Mouse (Mus musculus) right cerebral cortex, postnatal 10 days (tissue): ENCODE data around the gene Xpo4.

ENCODE experiments used
- DNase-seq, 2 experiments: peaks; one replicate each; pipeline ENCODE4 v3.0.0; 2021; ENCODE audit warnings: low spot score in 2 of 2

Gene Xpo4

DNA sequence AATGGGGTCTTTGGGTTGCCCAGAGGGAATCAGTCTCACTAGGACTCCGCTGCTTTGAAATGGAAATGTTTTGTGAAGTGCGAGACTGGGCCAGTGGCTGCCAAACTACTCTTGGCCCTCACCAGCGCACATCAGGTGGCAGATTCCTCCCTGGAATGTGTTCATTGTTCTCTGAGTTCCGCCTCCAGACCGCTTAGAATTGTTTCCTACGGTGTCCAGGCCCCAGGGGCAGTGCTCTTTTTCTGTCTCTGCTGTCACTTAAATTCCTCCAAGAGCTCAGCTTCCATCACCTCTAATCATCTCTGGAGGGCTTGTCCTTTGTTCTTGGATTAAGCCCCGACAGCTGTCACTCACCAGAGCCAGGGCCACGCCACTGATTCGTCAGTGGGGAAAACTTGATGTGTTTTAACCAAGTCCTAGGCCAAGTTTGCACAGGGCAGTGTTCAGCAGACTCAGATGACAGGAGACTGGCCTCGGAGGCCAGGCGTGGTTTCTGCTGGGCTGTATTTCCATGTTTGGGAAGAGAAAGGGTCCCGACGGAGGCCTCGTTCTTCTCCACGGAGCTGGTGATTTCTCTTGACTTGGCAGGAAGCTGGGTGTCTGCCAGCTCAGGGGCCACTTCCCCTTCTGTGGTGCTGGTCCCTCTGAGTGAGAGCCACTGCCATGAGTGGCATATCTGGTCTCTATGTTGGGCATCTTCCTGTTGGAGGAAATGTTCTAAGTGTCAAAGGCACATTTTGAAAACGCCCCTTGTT, 127.8 kb downstream of the Xpo4 start:
- DNase-seq = peak; percentile 54 to 57

DNA sequence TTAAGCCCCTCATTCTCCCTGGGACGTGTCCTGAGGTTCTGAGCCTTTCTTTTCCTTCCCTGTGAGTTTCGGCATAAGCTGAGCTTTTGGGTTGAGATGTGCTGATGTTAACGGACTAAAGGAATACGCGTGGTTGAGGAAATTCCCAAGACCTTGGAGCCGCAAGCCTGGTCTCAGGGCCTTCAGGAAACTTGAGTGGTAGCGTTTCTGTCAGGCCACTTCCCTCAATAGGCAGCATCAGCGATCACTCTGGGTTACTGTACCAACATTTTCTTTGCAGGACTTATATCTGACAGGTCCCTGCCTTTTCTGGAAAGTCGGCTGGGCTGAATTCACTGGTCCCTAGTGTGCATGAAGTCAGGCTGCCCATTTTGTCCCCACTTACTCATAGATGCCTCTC, 128.4 kb downstream of the Xpo4 start:
- no peak for DNase-seq

DNA sequence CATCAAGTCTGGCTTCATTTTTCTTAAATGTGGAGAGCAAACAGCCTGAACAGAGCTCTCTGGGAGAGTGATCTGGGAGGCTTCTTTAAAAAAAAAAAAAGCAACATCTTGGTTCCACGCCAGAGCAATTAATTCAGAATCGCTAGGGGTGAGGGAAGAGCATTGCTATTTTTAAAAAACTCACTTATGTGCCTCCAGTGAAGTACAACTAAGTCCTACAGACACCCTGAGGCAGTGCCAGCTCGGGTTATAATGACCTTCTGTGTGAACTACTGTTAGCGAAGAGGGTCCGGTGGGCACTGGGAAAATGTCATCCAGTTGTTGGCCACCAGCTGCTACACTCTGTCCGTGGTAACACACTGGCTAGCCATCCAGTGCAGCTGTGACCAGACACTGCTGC, 129.6 kb downstream of the Xpo4 start:
- DNase-seq = peak; percentile 49 to 66

DNA sequence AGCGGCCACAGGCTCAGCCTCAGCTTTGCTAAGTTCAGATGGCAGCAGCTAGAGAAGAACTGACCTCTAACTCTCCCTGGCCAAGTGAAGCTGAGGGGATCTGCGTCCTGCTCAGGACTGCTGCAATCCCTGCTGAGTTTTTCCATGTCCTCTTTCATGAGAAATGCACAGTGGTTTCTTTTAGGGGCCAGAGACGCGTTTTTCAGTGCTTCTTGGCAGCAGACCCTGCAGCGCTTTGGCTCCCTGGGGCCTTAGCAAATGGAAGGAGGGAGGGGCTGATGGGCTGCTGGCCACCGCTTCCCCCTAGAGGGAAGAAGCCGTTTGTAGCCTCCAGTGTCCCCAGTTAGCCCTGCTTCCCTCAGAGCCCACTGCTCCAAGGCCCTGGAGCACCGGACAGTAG, 130.3 kb downstream of the Xpo4 start:
- DNase-seq = peak; percentile 69 to 73

DNA sequence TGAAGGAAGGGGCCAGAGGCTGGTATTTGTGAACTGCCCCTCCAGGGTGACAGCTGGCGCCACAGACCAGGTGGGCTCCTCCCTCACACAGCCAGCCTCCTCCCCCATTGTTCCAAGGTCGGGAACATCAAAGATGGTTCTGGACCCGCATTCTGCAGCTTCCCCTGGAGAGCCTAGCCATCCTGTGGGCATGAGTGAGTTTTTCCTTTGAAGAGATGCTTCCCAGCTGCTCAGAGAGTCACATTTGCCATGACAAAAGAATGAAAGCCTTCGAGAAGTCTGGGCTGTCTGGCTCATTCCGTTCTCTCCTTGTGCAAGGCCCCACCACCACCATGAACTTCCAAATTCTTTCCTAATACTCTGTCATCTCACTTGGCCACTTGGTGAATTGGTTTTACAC, 130.9 kb downstream of the Xpo4 start:
- DNase-seq = peak; percentile 23 to 26

DNA sequence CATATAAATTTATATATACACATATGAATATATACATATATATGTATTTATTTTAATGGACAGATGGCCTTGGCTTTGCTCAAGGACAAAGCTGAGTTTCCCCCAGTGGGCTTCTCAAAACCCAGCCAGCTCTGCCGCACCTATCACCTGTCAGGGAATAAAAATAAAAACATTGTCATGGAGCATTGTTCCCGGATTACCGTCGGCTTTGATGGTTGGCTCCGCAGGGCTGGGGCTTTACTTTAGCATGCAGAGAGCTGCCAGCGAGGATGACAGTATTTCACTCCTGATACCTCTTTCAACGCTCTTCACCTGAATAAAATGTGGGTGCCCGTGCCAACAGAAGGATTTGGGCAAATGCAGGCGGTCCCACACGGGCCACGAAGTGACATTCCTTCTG, 131.4 kb downstream of the Xpo4 start:
- peak in 1 of 2 experiments; percentile 31 for DNase-seq

DNA sequence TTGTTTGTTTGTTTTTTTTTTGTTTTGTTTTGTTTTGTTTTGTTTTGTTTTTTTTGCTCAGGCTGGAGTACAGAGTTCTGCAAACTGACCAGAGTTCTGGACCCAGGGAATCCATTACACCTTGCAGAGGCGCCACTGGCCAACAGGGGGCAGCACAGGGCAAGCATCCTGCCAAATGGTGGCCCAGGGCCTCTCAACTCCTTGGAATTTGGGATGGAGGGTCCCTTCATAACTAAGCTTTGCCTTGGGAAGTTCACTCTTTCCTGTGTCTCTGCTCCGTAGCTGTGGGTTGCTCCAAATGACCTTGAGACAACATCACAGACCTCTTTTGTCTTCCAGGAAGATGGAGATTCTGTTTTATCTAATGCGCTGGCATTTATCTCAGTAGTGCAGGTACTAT, 132.0 kb downstream of the Xpo4 start:
- peak in 1 of 2 experiments; percentile 67 for DNase-seq

DNA sequence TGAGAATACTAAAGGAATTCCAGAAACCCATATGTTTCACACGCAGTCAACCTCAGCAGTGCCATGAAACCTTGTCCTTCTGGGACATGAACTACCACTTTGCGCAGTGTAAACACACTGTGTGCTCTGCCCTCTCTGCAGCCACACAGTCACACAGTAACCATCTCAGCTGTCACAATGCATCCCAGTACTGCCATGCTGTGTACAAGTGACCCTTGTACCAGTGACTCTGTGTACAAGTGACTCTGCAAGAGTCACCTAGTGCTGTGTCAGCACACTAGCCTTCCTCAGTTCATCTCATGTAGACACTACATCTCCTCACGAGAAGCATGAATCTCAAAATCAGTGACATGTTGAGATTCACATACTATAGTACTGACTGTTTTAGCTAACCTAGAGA, 132.7 kb downstream of the Xpo4 start:
- DNase-seq = no peak

DNA sequence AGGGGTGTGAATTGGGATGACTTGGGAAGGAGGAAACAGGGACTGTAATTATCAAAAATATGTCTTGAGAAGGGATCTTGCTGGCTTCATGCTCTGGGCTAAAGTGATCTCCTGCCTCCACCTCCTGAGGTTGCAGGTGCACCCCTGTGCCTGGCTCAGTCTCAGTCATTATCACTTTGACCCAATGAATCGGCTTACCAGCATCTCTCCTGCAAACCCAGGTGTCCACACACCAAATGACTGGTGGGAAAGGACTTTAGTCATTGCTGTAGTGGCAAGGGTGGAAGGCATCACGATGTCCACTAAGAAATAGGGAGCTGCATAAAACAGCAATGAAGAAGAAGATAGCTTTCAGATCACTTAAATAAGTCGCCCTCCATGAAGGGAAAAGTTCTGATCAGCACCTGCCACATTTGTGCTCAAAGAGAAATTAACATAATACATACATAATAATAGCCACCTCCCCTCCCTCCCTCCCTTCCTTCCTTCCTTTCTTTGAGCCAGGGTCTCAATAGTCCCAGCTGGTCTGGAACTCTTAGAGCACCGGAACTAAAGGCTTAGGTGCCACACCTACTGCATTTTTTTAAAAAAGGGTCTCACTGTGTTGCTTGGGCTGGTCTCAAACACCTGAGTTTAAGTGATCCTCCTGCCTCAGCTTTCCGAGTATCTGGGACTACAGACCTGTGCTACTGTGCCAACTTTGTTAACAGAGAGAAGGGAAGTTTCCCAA, 135.3 kb downstream of the Xpo4 start:
- no peak for DNase-seq

DNA sequence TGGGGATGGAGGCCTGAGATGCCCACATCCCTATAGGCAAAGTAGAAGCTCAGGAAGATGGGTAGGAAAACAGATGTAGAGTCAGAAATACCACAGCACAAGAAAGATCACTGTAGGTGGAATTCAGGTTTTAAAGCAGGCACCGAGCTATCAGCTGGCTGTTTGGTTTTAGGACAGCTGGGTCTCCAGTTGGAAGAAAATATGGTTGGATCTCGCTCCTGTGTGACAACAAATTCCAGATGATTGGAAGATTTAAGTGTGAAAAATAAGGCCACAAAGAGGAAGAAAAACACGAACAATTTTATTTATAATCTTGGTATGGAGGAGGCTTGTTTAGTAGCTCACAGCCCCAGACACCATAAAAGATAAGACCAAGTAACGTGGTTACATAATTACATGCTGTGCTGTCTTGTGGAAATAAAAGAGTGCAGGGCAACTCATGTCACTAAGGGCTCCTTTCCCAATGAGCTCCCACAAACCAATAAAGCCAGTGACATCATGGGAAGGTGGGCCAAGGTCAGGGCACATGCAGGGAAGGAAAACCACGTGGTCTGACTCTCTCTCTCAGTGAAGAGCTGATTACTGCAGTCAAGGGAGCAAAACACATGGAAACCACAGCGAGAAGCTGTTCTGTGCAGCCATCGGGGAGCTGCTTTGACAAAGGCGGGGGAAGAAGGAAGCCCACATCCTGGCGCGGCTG, 136.0 kb downstream of the Xpo4 start:
- DNase-seq = peak; percentile 46 to 49

DNA sequence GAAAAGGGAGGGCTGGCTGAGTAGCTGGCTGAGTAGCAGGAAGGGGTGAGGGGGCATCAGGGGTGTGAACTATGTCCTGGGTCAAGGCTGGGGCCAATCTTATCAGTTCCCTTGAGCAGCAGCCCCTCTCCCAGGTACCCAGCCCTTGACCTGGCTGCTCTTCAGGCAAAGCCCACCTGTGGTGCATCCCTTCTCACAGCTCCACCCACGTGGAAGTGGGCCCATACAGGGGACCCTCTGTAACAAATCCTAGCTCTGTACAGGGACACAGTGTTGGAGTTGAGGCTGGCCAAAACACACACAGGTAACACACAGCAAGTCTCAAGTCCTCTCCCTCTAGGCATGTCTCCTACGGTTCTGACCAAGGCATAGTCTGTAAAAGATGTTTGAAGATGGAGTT, 137.6 kb downstream of the Xpo4 start:
- peak in 1 of 2 experiments; percentile 39 for DNase-seq
